31 mouse cellular contexts compared by ENCODE assay signal in the genomic region with DNA sequence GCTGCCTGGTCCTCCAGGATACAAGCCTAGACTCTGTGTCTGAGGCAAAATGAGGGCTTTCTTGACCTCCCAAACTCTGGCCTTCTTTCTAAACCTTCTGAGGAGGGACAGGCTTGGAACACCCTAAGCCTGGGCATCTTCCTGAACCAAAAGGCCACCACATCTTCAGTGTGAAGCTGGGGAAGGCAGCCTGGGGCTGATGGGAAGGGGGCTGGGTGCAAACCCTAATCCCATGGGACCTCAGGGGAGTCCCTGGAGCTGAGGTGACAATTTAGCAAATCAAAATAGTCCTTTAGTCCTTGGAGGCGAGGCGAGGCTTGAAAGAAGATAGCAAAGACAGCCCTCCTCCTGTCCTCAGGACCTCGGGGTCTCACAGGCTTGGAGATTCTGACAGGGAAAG. TPM values are rescaled to one million over a fixed set of nuclear protein-coding genes. Genes with fewer than 3 reads are reported as not detected.
A peak's percentile ranks its signal among the peaks of the same experiment; 100 is the strongest.
DNase-seq lines count a peak whose midpoint lies in the region; ATAC-seq and TF ChIP-seq lines count a peak whose summit lies in the region.
"Had no signal": no experiment of that assay in that cellular context is flagged by ENCODE, and none has a peak within 500 bp of the region (broad histone marks: within the 10 kb centered on the region; RNA-seq: fewer than 3 reads in every experiment).

No protein-coding gene starts in this region.

- 73% methylated on average over 3 of the region's 3 CpGs for WGBS in hindbrain, embryonic 11.5 days
- WGBS in hindbrain, postnatal 0 days, result 84% methylated on average over 3 of the region's 3 CpGs
- 77% methylated on average over 3 of the region's 3 CpGs for WGBS in neural tube, embryonic 11.5 days
- WGBS in limb, embryonic 10.5 days, result 80% methylated on average over 3 of the region's 3 CpGs
- 62% methylated on average over 3 of the region's 3 CpGs for WGBS in heart, embryonic 11.5 days (ENCODE audit: insufficient replicate concordance)

- peak overlapping the region; percentile 51 for H3K27ac ChIP-seq in hindbrain, embryonic 11.5 days (ENCODE audit: low read depth, low read length)
- no peak overlapping the region for H3K27ac ChIP-seq in hindbrain, postnatal 0 days
- peak overlapping the region; percentile 50 for H3K27ac ChIP-seq in neural tube, embryonic 11.5 days (ENCODE audit: low read depth, low read length)
- 0 out of 2 replicates have a peak overlapping the region, but pooled peaks have one; percentile 50 for H3K27ac ChIP-seq in limb, embryonic 10.5 days
- H3K27ac ChIP-seq in heart, embryonic 11.5 days (ENCODE audit: low read depth, low read length), result no peak overlapping the region
- H3K27ac ChIP-seq in gastrocnemius, adult 2 months, result no peak overlapping the region
- H3K27ac ChIP-seq: heart, adult 2 months; heart, embryonic 13.5 days; kidney, embryonic 15.5 days; layer of hippocampus, adult 2 months; liver, embryonic 14.5 days; macrophage had no signal

- H3K27me3 ChIP-seq in hindbrain, embryonic 11.5 days (ENCODE audit: control insufficient read depth, insufficient read depth, low read length), result no peaks in the 10 kb centered on the region
- H3K27me3 ChIP-seq in hindbrain, postnatal 0 days (ENCODE audit: insufficient read depth, low read length), result no peaks in the 10 kb centered on the region
- H3K27me3 ChIP-seq in neural tube, embryonic 11.5 days (ENCODE audit: control insufficient read depth, insufficient read depth, low read length), result no peaks in the 10 kb centered on the region
- no peaks in the 10 kb centered on the region for H3K27me3 ChIP-seq in limb, embryonic 10.5 days (ENCODE audit: low read depth, poor library complexity, severe bottlenecking)
- H3K27me3 ChIP-seq in heart, embryonic 11.5 days (ENCODE audit: control insufficient read depth, insufficient read depth, low read length), result no peaks in the 10 kb centered on the region

- H3K9ac ChIP-seq in hindbrain, embryonic 11.5 days (ENCODE audit: low read depth, low read length), result no peak overlapping the region
- no peak overlapping the region for H3K9ac ChIP-seq in hindbrain, postnatal 0 days (replicated peaks; ENCODE audit: low read length)
- no peak overlapping the region for H3K9ac ChIP-seq in neural tube, embryonic 11.5 days (ENCODE audit: low read length)
- no peak overlapping the region for H3K9ac ChIP-seq in heart, embryonic 11.5 days (ENCODE audit: low read depth, low read length)
- H3K9ac ChIP-seq: heart, embryonic 13.5 days; kidney, embryonic 15.5 days; liver, embryonic 14.5 days had no signal

- no peak for TF ChIP-seq CTCF in hindbrain, postnatal 0 days (IDR thresholded peaks at IDR 0.05; ENCODE audit: low read depth)
- no peak for TF ChIP-seq CTCF in gastrocnemius, adult 2 months (IDR thresholded peaks at IDR 0.05)

- H3K4me1 ChIP-seq in hindbrain, embryonic 11.5 days (replicated peaks; ENCODE audit: control insufficient read depth, insufficient read depth, low read length), result peaks cover 5% of the 10 kb centered on the region; the same call in 1 of the 2 replicates
- 0 out of 2 replicates have a peak, but pooled peaks cover 7% of the 10 kb centered on the region for H3K4me1 ChIP-seq in hindbrain, postnatal 0 days (ENCODE audit: insufficient read depth, low read length)
- H3K4me1 ChIP-seq in neural tube, embryonic 11.5 days (ENCODE audit: control insufficient read depth, insufficient read depth, low read length), result peaks cover 17% of the 10 kb centered on the region
- H3K4me1 ChIP-seq in limb, embryonic 10.5 days, result peaks cover 40% of the 10 kb centered on the region
- H3K4me1 ChIP-seq in heart, embryonic 11.5 days (ENCODE audit: control insufficient read depth, insufficient read depth, low read length), result no peaks in the 10 kb centered on the region

- no peak overlapping the region for H3K4me2 ChIP-seq in hindbrain, embryonic 11.5 days (replicated peaks; ENCODE audit: low read depth, low read length)
- no peak overlapping the region for H3K4me2 ChIP-seq in hindbrain, postnatal 0 days (ENCODE audit: low read depth, low read length)
- no peak overlapping the region for H3K4me2 ChIP-seq in neural tube, embryonic 11.5 days (ENCODE audit: low read depth)
- H3K4me2 ChIP-seq in heart, embryonic 11.5 days, result no peak overlapping the region
- H3K4me2 ChIP-seq: heart, embryonic 13.5 days had no signal

- ATAC-seq in hindbrain, embryonic 11.5 days (ENCODE audit: low FRiP score), result no peak
- no peak for ATAC-seq in hindbrain, postnatal 0 days
- no peak for ATAC-seq in neural tube, embryonic 11.5 days (ENCODE audit: insufficient read depth, low FRiP score, low TSS enrichment)
- no peak for ATAC-seq in heart, embryonic 11.5 days (replicated peaks; ENCODE audit: insufficient number of reproducible peaks, low FRiP score, low TSS enrichment)
- ATAC-seq: activated CD4-positive, CD25-positive, alpha-beta regulatory T cell, adult 4 months had no signal

- intact Hi-C loops in gastrocnemius, adult 2 months (cut with DNase I), result no loop called here

- no peaks in the 10 kb centered on the region for H3K36me3 ChIP-seq in hindbrain, embryonic 11.5 days (ENCODE audit: control insufficient read depth, insufficient read depth, low read length)
- H3K36me3 ChIP-seq in hindbrain, postnatal 0 days (ENCODE audit: insufficient read depth, low read length), result no peaks in the 10 kb centered on the region
- no peaks in the 10 kb centered on the region for H3K36me3 ChIP-seq in neural tube, embryonic 11.5 days (ENCODE audit: control insufficient read depth, insufficient read depth, low read length)
- H3K36me3 ChIP-seq in limb, embryonic 10.5 days, result no peaks in the 10 kb centered on the region
- H3K36me3 ChIP-seq in heart, embryonic 11.5 days (ENCODE audit: control insufficient read depth, insufficient read depth, low read length), result no peaks in the 10 kb centered on the region
- H3K36me3 ChIP-seq: heart, embryonic 13.5 days; kidney, embryonic 15.5 days had no signal

- no peak overlapping the region for H3K4me3 ChIP-seq in hindbrain, embryonic 11.5 days (ENCODE audit: low read depth, low read length)
- H3K4me3 ChIP-seq in hindbrain, postnatal 0 days (ENCODE audit: low read length), result no peak overlapping the region
- H3K4me3 ChIP-seq in neural tube, embryonic 11.5 days (ENCODE audit: low read depth, low read length), result no peak overlapping the region
- H3K4me3 ChIP-seq in limb, embryonic 10.5 days, result no peak overlapping the region
- H3K4me3 ChIP-seq in heart, embryonic 11.5 days (ENCODE audit: low read depth, low read length), result no peak overlapping the region
- no peak overlapping the region for H3K4me3 ChIP-seq in gastrocnemius, adult 2 months
- H3K4me3 ChIP-seq: heart, adult 2 months; heart, embryonic 13.5 days; kidney, embryonic 15.5 days; layer of hippocampus, adult 2 months had no signal

- DNase-seq in hindbrain, embryonic 11.5 days (ENCODE audit: low spot score), result no peak
- no peak for DNase-seq in hindbrain, postnatal 0 days (ENCODE audit: low spot score)
- no peak for DNase-seq in neural tube, embryonic 11.5 days (ENCODE audit: low spot score)
- DNase-seq in neural tube, embryonic 10.5 days (ENCODE audit: extremely low spot score, low spot score), result no peak
- DNase-seq in limb, embryonic 10.5 days (ENCODE audit: low spot score), result no peak
- DNase-seq in gastrocnemius, adult 2 months, result no peak
- DNase-seq: adrenal gland, adult 2 months; adrenal gland, postnatal 36 days; B cell, adult 2 months; cerebellum, adult 18-20 months; cerebellum, postnatal 10 days; heart, adult 2 months; heart, postnatal 10 days; kidney, adult 18-20 months; kidney, postnatal 25 days; left cerebral cortex, postnatal 4 days; liver; lung, adult 2 months; lung, postnatal 10 days; thymus, postnatal 4 days had no signal

- H3K9me3 ChIP-seq in hindbrain, embryonic 11.5 days (ENCODE audit: control insufficient read depth, low read length), result no peaks in the 10 kb centered on the region
- no peaks in the 10 kb centered on the region for H3K9me3 ChIP-seq in hindbrain, postnatal 0 days (ENCODE audit: low read length)
- no peaks in the 10 kb centered on the region for H3K9me3 ChIP-seq in neural tube, embryonic 11.5 days (ENCODE audit: control insufficient read depth, low read length)
- H3K9me3 ChIP-seq in limb, embryonic 10.5 days (replicated peaks), result no peaks in the 10 kb centered on the region
- H3K9me3 ChIP-seq in heart, embryonic 11.5 days (replicated peaks; ENCODE audit: control insufficient read depth, low read length), result no peaks in the 10 kb centered on the region
- H3K9me3 ChIP-seq: heart, embryonic 13.5 days; kidney, embryonic 15.5 days had no signal

RNA-seq across cellular contexts. Expression of a gene that starts 8.7 kb away (rescaled TPM):
- polyA plus RNA-seq in hindbrain, embryonic 11.5 days (2014; fragmentation: Nextera tagmentation; extraction: Ambion mirVana), result 0.23 and 0.49 TPM in 2 replicates
- total RNA-seq in hindbrain, postnatal 0 days (2014; rRNA removed), result 0.47 TPM in 1 of 2 replicates, not detected in the other
- 0.31 and 0.37 TPM in 2 replicates for polyA plus RNA-seq in hindbrain, postnatal 0 days (2015; fragmentation: Nextera tagmentation; extraction: Ambion mirVana)
- polyA plus RNA-seq in neural tube, embryonic 11.5 days (2014; fragmentation: Nextera tagmentation; extraction: Ambion mirVana), result 0.25 and 0.26 TPM in 2 replicates
- not detected in 2 replicates for polyA plus RNA-seq in limb, embryonic 10.5 days (2016; fragmentation: Nextera tagmentation; extraction: Ambion mirVana)
- polyA plus RNA-seq in heart, embryonic 11.5 days (2014; fragmentation: Nextera tagmentation; extraction: Ambion mirVana), result 0.15 and 0.26 TPM in 2 replicates
- total RNA-seq in gastrocnemius, adult 2 months (2021), result 10 to 100 TPM; 30.9 to 84.2 TPM
- total RNA-seq: common myeloid progenitor, adult 5-6 weeks; hematopoietic stem cell, adult 5-6 weeks; left cerebral cortex, postnatal 4 days; megakaryocyte-erythroid progenitor cell, adult 5-6 weeks had no signal
- polyA plus RNA-seq: activated CD4-positive, CD25-positive, alpha-beta regulatory T cell, adult 4 months; intestine, embryonic 14.5 days; macrophage had no signal

RNA-seq across cellular contexts. Expression of a gene that starts 28.0 kb away (rescaled TPM):
- polyA plus RNA-seq in hindbrain, embryonic 11.5 days (2014; fragmentation: Nextera tagmentation; extraction: Ambion mirVana), result 12.4 and 16.5 TPM in 2 replicates
- total RNA-seq in hindbrain, postnatal 0 days (2014; rRNA removed), result 100 and 112 TPM in 2 replicates
- polyA plus RNA-seq in hindbrain, postnatal 0 days (2015; fragmentation: Nextera tagmentation; extraction: Ambion mirVana), result 17.5 and 18.4 TPM in 2 replicates
- polyA plus RNA-seq in neural tube, embryonic 11.5 days (2014; fragmentation: Nextera tagmentation; extraction: Ambion mirVana), result 15.9 and 17.9 TPM in 2 replicates
- polyA plus RNA-seq in limb, embryonic 10.5 days (2016; fragmentation: Nextera tagmentation; extraction: Ambion mirVana), result 17.9 and 20.2 TPM in 2 replicates
- 6.7 and 8.4 TPM in 2 replicates for polyA plus RNA-seq in heart, embryonic 11.5 days (2014; fragmentation: Nextera tagmentation; extraction: Ambion mirVana)
- total RNA-seq in gastrocnemius, adult 2 months (2021), result 10 to 100 TPM; 22.4 to 23.9 TPM

RNA-seq across cellular contexts. Expression of a gene that starts 42.6 kb away (rescaled TPM):
- 326 and 345 TPM in 2 replicates for polyA plus RNA-seq in hindbrain, embryonic 11.5 days (2014; fragmentation: Nextera tagmentation; extraction: Ambion mirVana)
- 230 and 283 TPM in 2 replicates for total RNA-seq in hindbrain, postnatal 0 days (2014; rRNA removed)
- 427 and 445 TPM in 2 replicates for polyA plus RNA-seq in hindbrain, postnatal 0 days (2015; fragmentation: Nextera tagmentation; extraction: Ambion mirVana)
- polyA plus RNA-seq in neural tube, embryonic 11.5 days (2014; fragmentation: Nextera tagmentation; extraction: Ambion mirVana), result 345 and 346 TPM in 2 replicates
- 400 and 433 TPM in 2 replicates for polyA plus RNA-seq in limb, embryonic 10.5 days (2016; fragmentation: Nextera tagmentation; extraction: Ambion mirVana)
- polyA plus RNA-seq in heart, embryonic 11.5 days (2014; fragmentation: Nextera tagmentation; extraction: Ambion mirVana), result 363 and 374 TPM in 2 replicates
- total RNA-seq in gastrocnemius, adult 2 months (2021), result 100 to 1,000 TPM; 405 to 424 TPM

Comparison
In these comparisons a context has a peak if more than half of its experiments do, and no peak if none do; other contexts are left out.
1. H3K27ac ChIP-seq: peak in hindbrain, embryonic 11.5 days (single experiment), neural tube, embryonic 11.5 days (single experiment) and limb, embryonic 10.5 days (single experiment); none in hindbrain, postnatal 0 days (single experiment), heart, embryonic 11.5 days (single experiment) and gastrocnemius, adult 2 months (single experiment).